Mouse (Mus musculus) cortical plate, adult 2 months (tissue): Measurements from ENCODE around the gene Misp.

Experiments used
- CTCF ChIP-seq: fragments of 200-500 bp; IDR thresholded peaks from 2 replicates; pipeline ENCODE4 v1.5.1; 2011; ENCODE audit warnings: mild to moderate bottlenecking, control low read depth, low read length; ENCODE audit not compliant: insufficient read depth; ENCODE audit errors: extremely low read depth
- POLR2A ChIP-seq: fragments of 200-500 bp; IDR thresholded peaks from 2 replicates; pipeline ENCODE4 v1.6.1; 2011; ENCODE audit warnings: mild to moderate bottlenecking, low read length, control low read depth; ENCODE audit not compliant: insufficient read depth; ENCODE audit errors: extremely low read depth

DNA sequence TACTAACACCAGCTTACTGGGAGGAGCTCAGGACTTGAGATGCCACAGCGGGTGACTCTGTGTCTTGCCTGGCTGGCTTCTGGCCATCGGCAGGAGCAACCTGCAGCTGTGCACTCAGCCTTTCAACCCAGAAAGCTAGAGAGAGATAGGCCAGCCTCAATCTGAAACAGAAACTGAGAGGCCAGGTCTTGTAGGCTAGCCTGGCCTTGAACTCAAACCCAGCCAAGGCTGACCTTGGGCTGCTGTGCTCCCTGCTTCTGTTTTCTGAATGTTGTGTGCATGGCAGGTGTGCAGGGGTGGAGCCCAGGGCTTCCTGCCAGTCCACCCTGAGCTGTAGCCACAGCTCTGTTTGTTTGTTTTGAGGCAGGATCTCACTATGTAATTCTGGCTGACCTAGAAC lies 47.6 kb upstream of the Misp start:
- TF ChIP-seq CTCF (no peak), POLR2A (no peak)
